In genomic region chr7:28466721-28467212, GRCm38 (mm10) we compare ENCODE assay signal across 9 mouse cellular contexts. TPM values are rescaled to one million over a fixed set of nuclear protein-coding genes. Genes with fewer than 3 reads are reported as not detected.
DNase-seq lines count a peak whose midpoint lies in the region; ATAC-seq lines count a peak whose summit lies in the region.
"Had no signal": no experiment of that assay in that cellular context is flagged by ENCODE, and none has a peak within 500 bp of the region (broad histone marks: within the 10 kb centered on the region; RNA-seq: fewer than 3 reads in every experiment).

No protein-coding gene starts in this region.

- ATAC-seq in heart, embryonic 15.5 days (replicated peaks; ENCODE audit: insufficient number of reproducible peaks, insufficient read depth, low FRiP score, low read depth), result no peak
- peak; percentile 37 for ATAC-seq in intestine, embryonic 15.5 days
- no peak for ATAC-seq in inflammation-experienced regulatory T-cells, adult 6 months

- H3K27me3 ChIP-seq in heart, embryonic 15.5 days, result peaks cover 21% of the 10 kb centered on the region
- peaks cover 54% of the 10 kb centered on the region for H3K27me3 ChIP-seq in embryonic facial prominence, embryonic 10.5 days (replicated peaks; ENCODE audit: low read depth, poor library complexity, severe bottlenecking)
- peaks cover 7% of the 10 kb centered on the region; the same call in 1 of the 2 replicates for H3K27me3 ChIP-seq in intestine, embryonic 15.5 days (replicated peaks)

- 15% methylated on average over 40 of the region's 40 CpGs for WGBS in heart, embryonic 15.5 days
- 11% methylated on average over 40 of the region's 40 CpGs for WGBS in embryonic facial prominence, embryonic 10.5 days
- WGBS in intestine, embryonic 15.5 days, result 31% methylated on average over 40 of the region's 40 CpGs

- H3K4me1 ChIP-seq in heart, embryonic 15.5 days (replicated peaks), result peaks cover 24% of the 10 kb centered on the region
- H3K4me1 ChIP-seq in embryonic facial prominence, embryonic 10.5 days, result peaks cover 31% of the 10 kb centered on the region
- H3K4me1 ChIP-seq in intestine, embryonic 15.5 days (replicated peaks), result peaks cover 18% of the 10 kb centered on the region

- peak overlapping the region; percentile 98 for H3K4me2 ChIP-seq in heart, embryonic 15.5 days
- H3K4me2 ChIP-seq in intestine, embryonic 15.5 days (replicated peaks), result peak overlapping the region; percentile 95

- peak overlapping the region; percentile 52 for H3K9ac ChIP-seq in heart, embryonic 15.5 days
- peak overlapping the region; percentile 52 for H3K9ac ChIP-seq in intestine, embryonic 15.5 days

- DNase-seq in heart, adult 18-20 months, result no peak
- DNase-seq in embryonic facial prominence, embryonic 10.5 days (ENCODE audit: low spot score), result peak; percentile 50
- peak; percentile 46 for DNase-seq in neural tube, embryonic 10.5 days (ENCODE audit: extremely low spot score, low spot score)
- DNase-seq in cerebellum, postnatal 36 days, result no peak
- no peak for DNase-seq in spleen, postnatal 10 days (ENCODE audit: low spot score in 2 of 2)

- no peak overlapping the region for H3K27ac ChIP-seq in heart, embryonic 15.5 days
- H3K27ac ChIP-seq in embryonic facial prominence, embryonic 10.5 days (replicated peaks), result peak overlapping the region; percentile 87
- H3K27ac ChIP-seq in intestine, embryonic 15.5 days, result no peak overlapping the region

- H3K36me3 ChIP-seq in heart, embryonic 15.5 days, result no peaks in the 10 kb centered on the region
- peaks cover 39% of the 10 kb centered on the region for H3K36me3 ChIP-seq in embryonic facial prominence, embryonic 10.5 days (replicated peaks)
- no peaks in the 10 kb centered on the region; the same call in 1 of the 2 replicates for H3K36me3 ChIP-seq in intestine, embryonic 15.5 days

- peak overlapping the region; percentile 64 for H3K4me3 ChIP-seq in heart, embryonic 15.5 days
- peak overlapping the region; percentile 67 for H3K4me3 ChIP-seq in embryonic facial prominence, embryonic 10.5 days
- H3K4me3 ChIP-seq in intestine, embryonic 15.5 days (replicated peaks), result peak overlapping the region; percentile 54

- no peaks in the 10 kb centered on the region for H3K9me3 ChIP-seq in heart, embryonic 15.5 days (replicated peaks)
- H3K9me3 ChIP-seq in embryonic facial prominence, embryonic 10.5 days, result no peaks in the 10 kb centered on the region
- H3K9me3 ChIP-seq in intestine, embryonic 15.5 days, result no peaks in the 10 kb centered on the region

RNA-seq across cellular contexts. Expression of gene Lrfn1, which starts 15.0 kb away (rescaled TPM):
- polyA plus RNA-seq in heart, embryonic 15.5 days (2015; fragmentation: Nextera tagmentation; extraction: Ambion mirVana), result 1.1 and 1.5 TPM in 2 replicates
- under 1 TPM; 0.46 to 0.65 TPM for total RNA-seq in heart, adult 18-20 months (2021)
- 4.9 TPM in 2 replicates for polyA plus RNA-seq in embryonic facial prominence, embryonic 10.5 days (2016; fragmentation: Nextera tagmentation; extraction: Ambion mirVana)
- polyA plus RNA-seq in intestine, embryonic 15.5 days (2015; fragmentation: Nextera tagmentation; extraction: Ambion mirVana), result 1.9 and 2.7 TPM in 2 replicates
- under 1 TPM in 1 of 3 experiments, not detected in 2; 0.17 TPM for polyA plus RNA-seq in inflammation-experienced regulatory T-cells, adult 6 months (2017; shearing (Covaris generic))

RNA-seq across cellular contexts. Expression of gene Gmfg, which starts 29.5 kb away (rescaled TPM):
- 9.6 and 20.9 TPM in 2 replicates for polyA plus RNA-seq in heart, embryonic 15.5 days (2015; fragmentation: Nextera tagmentation; extraction: Ambion mirVana)
- 1 to 10 TPM; 5.4 to 7.8 TPM for total RNA-seq in heart, adult 18-20 months (2021)
- polyA plus RNA-seq in embryonic facial prominence, embryonic 10.5 days (2016; fragmentation: Nextera tagmentation; extraction: Ambion mirVana), result 6.9 and 7.1 TPM in 2 replicates
- polyA plus RNA-seq in intestine, embryonic 15.5 days (2015; fragmentation: Nextera tagmentation; extraction: Ambion mirVana), result 17.5 and 19.9 TPM in 2 replicates
- 100 to 1,000 TPM; 470 to 850 (median 500) TPM for polyA plus RNA-seq in inflammation-experienced regulatory T-cells, adult 6 months (2017; shearing (Covaris generic))

RNA-seq across cellular contexts. Expression of gene Ifnl2, which starts 43.5 kb away (rescaled TPM):
- polyA plus RNA-seq in heart, embryonic 15.5 days (2015; fragmentation: Nextera tagmentation; extraction: Ambion mirVana), result not detected in 2 replicates
- total RNA-seq in heart, adult 18-20 months (2021), result not detected
- not detected in 2 replicates for polyA plus RNA-seq in embryonic facial prominence, embryonic 10.5 days (2016; fragmentation: Nextera tagmentation; extraction: Ambion mirVana)
- polyA plus RNA-seq in intestine, embryonic 15.5 days (2015; fragmentation: Nextera tagmentation; extraction: Ambion mirVana), result not detected in 2 replicates
- polyA plus RNA-seq in inflammation-experienced regulatory T-cells, adult 6 months (2017; shearing (Covaris generic)), result not detected
- total RNA-seq: CH12.LX had no signal

RNA-seq across cellular contexts. Expression of gene Ifnl3, which starts 55.9 kb away (rescaled TPM):
- not detected in 2 replicates for polyA plus RNA-seq in heart, embryonic 15.5 days (2015; fragmentation: Nextera tagmentation; extraction: Ambion mirVana)
- not detected for total RNA-seq in heart, adult 18-20 months (2021)
- not detected in 2 replicates for polyA plus RNA-seq in embryonic facial prominence, embryonic 10.5 days (2016; fragmentation: Nextera tagmentation; extraction: Ambion mirVana)
- polyA plus RNA-seq in intestine, embryonic 15.5 days (2015; fragmentation: Nextera tagmentation; extraction: Ambion mirVana), result not detected in 2 replicates
- not detected for polyA plus RNA-seq in inflammation-experienced regulatory T-cells, adult 6 months (2017; shearing (Covaris generic))
- total RNA-seq: CH12.LX had no signal

Comparison
In these comparisons a context has a peak if more than half of its experiments do, and no peak if none do; other contexts are left out.
1. DNase-seq: peak in embryonic facial prominence, embryonic 10.5 days (single experiment) and neural tube, embryonic 10.5 days (single experiment); none in heart, adult 18-20 months (0 of 2), cerebellum, postnatal 36 days (0 of 2) and spleen, postnatal 10 days (0 of 2).
2. RNA of gene Gmfg, which starts 29.5 kb away (polyA plus RNA-seq): 470 to 850 TPM in inflammation-experienced regulatory T-cells, adult 6 months; 17.5 to 19.9 TPM in intestine, embryonic 15.5 days, 9.6 to 20.9 TPM in heart, embryonic 15.5 days and 6.9 to 7.1 TPM in embryonic facial prominence, embryonic 10.5 days; every median in the first group is over 10 times any median in the second.
3. Peak in every context shown above with its lines, with median percentiles within 50 percentile points of each other: H3K4me3 ChIP-seq.